Mouse (Mus musculus): ENCODE measurements around the gene Abat. TPM values are rescaled to one million over a fixed set of nuclear protein-coding genes. Genes with fewer than 3 reads are reported as not detected.

Abat gene
- polyA plus RNA-seq, 1 experiment from 2014 or later, result 30.2 TPM

DNA sequence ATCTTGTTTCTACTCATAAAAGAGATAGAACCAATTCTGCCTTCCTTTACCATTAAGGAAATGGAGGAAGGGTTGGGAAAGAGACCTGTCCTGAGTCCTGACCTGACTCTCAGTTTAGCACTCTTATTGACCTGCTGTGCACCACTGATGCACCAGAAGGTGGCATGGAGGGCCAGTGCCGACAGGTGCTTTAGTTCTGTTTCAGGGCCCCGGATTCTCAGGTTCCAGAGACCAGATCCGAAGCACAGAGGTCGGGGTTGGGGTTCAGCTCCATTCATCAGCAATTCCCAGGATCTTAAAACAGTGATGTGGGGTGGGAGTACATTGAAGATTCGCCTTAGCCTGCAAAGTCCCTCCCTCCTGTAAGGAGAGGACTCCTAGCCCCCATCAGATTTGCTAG lies 399 bp upstream of the Abat start:
- Histone ChIP-seq H3K9me3 (replicated peaks) (no peaks in the 10 kb centered on the region), H3K4me3 (replicated peaks) (peak overlapping the region; percentile 55; the same call in 1 of the 2 replicates), H3K4me2 (peak overlapping the region; percentile 50), H3K4me1 (replicated peaks) (peaks cover 5% of the 10 kb centered on the region; the same call in 1 of the 2 replicates), H3K27me3 (peaks cover 35% of the 10 kb centered on the region), H3K9ac (no peak overlapping the region), H3K36me3 (replicated peaks) (no peaks in the 10 kb centered on the region), H3K27ac (replicated peaks) (no peak overlapping the region)
- 4% methylated on average over 5 of the region's 5 CpGs for WGBS (ENCODE audit: insufficient replicate concordance)
- peak; percentile 28; the same call in 1 of the 2 replicates for ATAC-seq (ENCODE audit: insufficient read depth)

DNA sequence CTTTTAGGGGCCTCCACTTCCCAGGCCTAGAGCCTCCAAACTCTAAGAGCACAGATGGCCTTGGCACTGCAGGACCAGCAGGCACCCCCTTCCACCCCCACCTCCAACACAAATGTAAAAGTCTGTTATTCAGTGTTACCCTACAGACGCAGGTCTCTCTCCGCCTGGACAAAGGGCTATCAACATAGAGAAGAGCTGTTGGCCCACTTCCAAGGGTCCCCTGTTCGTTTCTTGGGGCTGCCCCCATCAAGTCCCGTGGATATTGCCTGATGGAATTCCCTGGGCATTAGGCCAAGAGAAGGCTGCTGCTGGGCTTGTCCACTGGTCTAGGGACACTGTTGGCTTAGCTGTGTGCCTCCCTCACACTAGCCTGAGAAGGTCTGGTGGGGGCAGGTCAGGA lies 951 bp downstream of the Abat start:
- WGBS (ENCODE audit: insufficient replicate concordance), result 46% methylated on average over 4 of the region's 4 CpGs
- H3K27ac ChIP-seq (replicated peaks), result no peak overlapping the region
- H3K36me3 ChIP-seq (replicated peaks), result no peaks in the 10 kb centered on the region
- no peak for ATAC-seq (ENCODE audit: insufficient read depth)
- H3K4me1 ChIP-seq (replicated peaks), result peaks cover 5% of the 10 kb centered on the region; the same call in 1 of the 2 replicates
- no peaks in the 10 kb centered on the region for H3K9me3 ChIP-seq (replicated peaks)
- H3K4me3 ChIP-seq (replicated peaks), result peak overlapping the region; percentile 55
- H3K4me2 ChIP-seq, result peak overlapping the region; percentile 50
- peaks cover 35% of the 10 kb centered on the region for H3K27me3 ChIP-seq
- no peak overlapping the region for H3K9ac ChIP-seq

DNA sequence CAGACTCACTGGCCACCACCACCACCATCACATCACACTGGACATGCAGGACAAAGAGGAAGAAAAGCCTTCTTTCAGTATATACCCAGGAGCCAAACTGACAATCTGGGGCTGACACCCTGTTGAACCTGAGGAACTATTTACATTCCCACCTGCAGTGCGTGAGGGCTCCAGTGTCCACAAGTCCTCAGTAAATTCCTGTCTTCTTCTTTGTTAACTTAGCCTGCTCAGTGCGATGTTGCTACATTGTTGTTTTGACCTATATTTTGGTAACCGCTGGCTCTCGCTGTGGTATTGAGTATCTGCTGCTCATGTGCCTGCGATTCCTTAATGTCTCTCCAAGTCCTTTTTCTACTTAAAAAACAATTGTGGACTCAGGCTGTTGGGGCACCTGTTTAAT lies 7.3 kb downstream of the Abat start:
- ATAC-seq (ENCODE audit: insufficient read depth), result peak; percentile 31; the same call in 1 of the 2 replicates
- H3K9me3 ChIP-seq (replicated peaks), result no peaks in the 10 kb centered on the region
- H3K36me3 ChIP-seq (replicated peaks), result no peaks in the 10 kb centered on the region
- no peak overlapping the region for H3K9ac ChIP-seq
- H3K4me2 ChIP-seq, result no peak overlapping the region
- peaks cover 25% of the 10 kb centered on the region for H3K4me1 ChIP-seq (replicated peaks)
- no peak overlapping the region for H3K4me3 ChIP-seq (replicated peaks)
- no peaks in the 10 kb centered on the region for H3K27me3 ChIP-seq
- WGBS (ENCODE audit: insufficient replicate concordance), result 59% methylated on average over 5 of the region's 5 CpGs
- H3K27ac ChIP-seq (replicated peaks), result no peak overlapping the region

DNA sequence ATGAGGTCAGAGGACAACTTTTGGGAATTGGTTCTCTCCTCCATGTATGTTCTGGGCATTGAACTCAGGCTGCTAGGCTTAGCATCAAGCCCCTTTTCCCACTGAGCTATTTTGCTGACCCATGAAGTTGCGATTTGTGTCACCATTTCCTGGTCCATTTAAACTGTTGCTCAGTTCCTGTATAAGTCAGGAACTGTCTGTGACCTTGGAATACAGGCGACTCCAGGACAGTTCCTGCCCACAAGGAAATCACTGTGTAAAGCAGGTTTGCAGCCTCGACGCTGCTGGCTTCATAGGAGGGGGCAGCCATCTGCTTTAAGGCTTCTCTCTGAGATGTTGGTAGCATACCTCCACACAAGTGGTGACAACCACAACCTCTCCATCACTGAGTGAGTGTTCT lies 8.1 kb downstream of the Abat start:
- ATAC-seq (ENCODE audit: insufficient read depth), result no peak

DNA sequence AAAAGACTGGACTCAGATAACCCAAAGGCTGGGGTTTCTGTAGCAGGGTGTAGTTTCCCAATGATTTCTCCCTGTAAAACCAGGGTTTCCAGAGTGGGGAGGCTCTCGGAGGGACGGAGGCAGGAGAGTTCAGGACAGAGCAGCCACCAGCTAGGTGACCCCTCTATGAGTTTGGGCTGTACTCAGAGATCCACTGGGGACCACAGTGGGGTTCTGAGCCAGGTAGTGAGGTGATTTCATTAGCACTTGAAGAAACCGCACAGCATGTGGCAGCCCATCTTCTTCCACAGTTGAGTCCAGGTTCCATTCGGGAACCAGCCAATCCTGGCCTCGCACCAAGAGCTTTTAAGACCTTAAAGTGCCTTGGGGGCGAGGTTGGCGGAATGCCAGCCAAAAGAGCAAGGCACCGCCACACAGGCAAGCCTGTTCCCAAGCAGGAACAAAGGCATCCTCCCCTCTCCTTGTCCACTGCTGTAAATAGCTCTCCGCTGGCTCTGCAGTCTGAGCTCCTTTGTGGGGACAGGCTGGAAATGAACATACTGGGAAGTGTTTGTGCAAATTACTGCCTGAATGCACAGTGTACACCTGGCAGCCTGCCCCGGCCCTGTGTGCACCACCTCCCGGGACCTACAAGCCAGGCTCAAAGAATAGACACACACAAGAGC lies 10.4 kb downstream of the Abat start:
- no peaks in the 10 kb centered on the region for H3K27me3 ChIP-seq
- no peak overlapping the region for H3K4me2 ChIP-seq
- H3K4me3 ChIP-seq (replicated peaks), result no peak overlapping the region
- H3K4me1 ChIP-seq (replicated peaks), result peaks cover 29% of the 10 kb centered on the region
- no peaks in the 10 kb centered on the region for H3K9me3 ChIP-seq (replicated peaks)
- no peak overlapping the region for H3K9ac ChIP-seq
- 0 out of 2 replicates have a peak, but pooled peaks have one; percentile 14 for ATAC-seq (ENCODE audit: insufficient read depth)
- 49% methylated on average over 11 of the region's 11 CpGs for WGBS (ENCODE audit: insufficient replicate concordance)
- 0 out of 2 replicates have a peak overlapping the region, but pooled peaks have one; percentile 25 for H3K27ac ChIP-seq (replicated peaks)
- H3K36me3 ChIP-seq (replicated peaks), result no peaks in the 10 kb centered on the region

More for the DNA sequence above, 8.1 kb downstream of the Abat start:
- WGBS (ENCODE audit: insufficient replicate concordance), result 37% methylated on average over 4 of the region's 4 CpGs
- H3K9me3 ChIP-seq (replicated peaks), result no peaks in the 10 kb centered on the region
- H3K36me3 ChIP-seq (replicated peaks), result no peaks in the 10 kb centered on the region
- H3K27me3 ChIP-seq, result no peaks in the 10 kb centered on the region
- H3K4me1 ChIP-seq (replicated peaks), result peaks cover 29% of the 10 kb centered on the region
- no peak overlapping the region for H3K27ac ChIP-seq (replicated peaks)
- no peak overlapping the region for H3K4me2 ChIP-seq
- no peak overlapping the region for H3K9ac ChIP-seq
- no peak overlapping the region for H3K4me3 ChIP-seq (replicated peaks)

DNA sequence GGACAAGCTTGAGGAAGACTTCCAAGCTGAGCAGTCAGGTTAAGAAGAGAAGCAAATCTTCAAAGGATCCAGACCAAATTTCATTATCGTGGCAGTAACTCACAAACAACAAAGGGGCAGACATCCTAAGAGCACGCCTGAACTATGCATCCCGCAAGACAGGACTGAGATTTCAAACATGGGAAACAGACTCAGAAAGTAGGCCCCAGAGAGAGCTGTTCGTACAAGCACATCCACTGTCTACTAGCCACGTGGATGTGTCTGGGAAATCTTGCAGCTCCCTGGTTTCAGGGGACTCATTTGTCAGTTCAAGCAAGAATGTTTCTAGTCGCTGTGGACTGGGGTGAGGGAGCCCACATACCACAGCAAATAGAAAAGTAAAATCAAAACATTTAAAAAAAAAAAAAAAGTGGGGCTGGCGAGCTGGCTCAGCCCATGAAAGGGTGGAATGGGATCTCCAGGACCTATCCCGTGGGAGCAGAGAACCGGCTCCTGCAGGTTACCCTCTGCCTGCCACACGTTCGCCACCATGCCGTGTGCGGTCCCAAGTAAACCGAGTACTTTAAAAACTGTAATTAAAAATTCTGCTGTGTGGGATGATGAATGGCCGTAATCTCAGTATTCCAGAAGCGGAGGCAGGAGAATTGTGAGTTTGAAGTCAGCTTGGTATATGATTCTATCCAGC lies 11.1 kb downstream of the Abat start:
- Histone ChIP-seq H3K4me2 (no peak overlapping the region), H3K4me3 (replicated peaks) (no peak overlapping the region), H3K36me3 (replicated peaks) (no peaks in the 10 kb centered on the region), H3K4me1 (replicated peaks) (peaks cover 29% of the 10 kb centered on the region), H3K27ac (replicated peaks) (no peak overlapping the region), H3K9ac (no peak overlapping the region), H3K9me3 (replicated peaks) (no peaks in the 10 kb centered on the region), H3K27me3 (no peaks in the 10 kb centered on the region)
- 68% methylated on average over 16 of the region's 16 CpGs for WGBS (ENCODE audit: insufficient replicate concordance)
- ATAC-seq (ENCODE audit: insufficient read depth), result no peak

DNA sequence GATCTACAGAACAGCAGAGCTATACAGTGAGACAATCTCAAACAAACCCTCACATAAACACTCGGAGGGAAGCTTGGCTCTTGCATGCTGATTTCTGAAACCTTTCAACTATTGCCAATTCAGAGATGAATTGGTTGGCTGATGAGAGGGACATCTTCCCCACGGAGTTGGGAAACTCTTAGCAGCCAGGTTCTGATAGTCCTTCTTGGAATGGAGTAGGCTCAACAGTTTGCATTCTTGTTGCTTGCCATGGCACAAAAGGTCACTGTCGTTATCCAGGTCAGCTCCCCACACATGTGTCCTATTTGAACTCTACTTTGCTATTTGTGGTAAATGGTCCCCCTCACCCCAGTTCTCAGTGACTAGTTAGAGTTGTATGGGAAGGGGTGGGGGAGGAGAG lies 12.1 kb downstream of the Abat start:
- Histone ChIP-seq H3K4me2 (no peak overlapping the region), H3K4me3 (replicated peaks) (no peak overlapping the region), H3K9me3 (replicated peaks) (no peaks in the 10 kb centered on the region), H3K27ac (replicated peaks) (peak overlapping the region; percentile 22), H3K27me3 (no peaks in the 10 kb centered on the region), H3K4me1 (replicated peaks) (peaks cover 31% of the 10 kb centered on the region), H3K36me3 (replicated peaks) (no peaks in the 10 kb centered on the region), H3K9ac (no peak overlapping the region)
- 36% methylated on average over 3 of the region's 3 CpGs for WGBS (ENCODE audit: insufficient replicate concordance)
- no peak for ATAC-seq (ENCODE audit: insufficient read depth)

DNA sequence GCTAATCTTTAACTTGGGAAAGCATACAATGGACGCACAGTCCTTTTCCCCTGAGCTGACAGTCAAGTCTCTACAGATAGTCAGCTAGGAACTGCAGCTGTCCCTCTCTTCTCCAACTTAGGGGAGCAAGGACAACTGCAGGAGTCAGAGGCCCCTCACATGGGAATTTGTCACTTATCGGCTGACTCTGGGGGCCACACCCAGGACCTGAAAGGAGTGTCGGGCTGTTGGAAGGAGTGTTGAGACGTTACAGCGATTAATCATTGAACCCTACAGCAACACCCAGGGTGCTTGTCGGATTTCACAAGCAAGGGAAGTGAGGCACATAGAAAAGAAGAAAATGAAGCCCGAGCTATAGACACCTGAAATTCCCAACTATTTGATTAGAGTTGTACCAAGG lies 12.6 kb downstream of the Abat start:
- no peaks in the 10 kb centered on the region for H3K9me3 ChIP-seq (replicated peaks)
- 34% methylated on average over 7 of the region's 7 CpGs for WGBS (ENCODE audit: insufficient replicate concordance)
- peaks cover 31% of the 10 kb centered on the region for H3K4me1 ChIP-seq (replicated peaks)
- no peak overlapping the region for H3K4me3 ChIP-seq (replicated peaks)
- no peak overlapping the region for H3K4me2 ChIP-seq
- peak overlapping the region; percentile 22 for H3K27ac ChIP-seq (replicated peaks)
- ATAC-seq (ENCODE audit: insufficient read depth), result no peak
- no peaks in the 10 kb centered on the region for H3K36me3 ChIP-seq (replicated peaks)
- no peaks in the 10 kb centered on the region for H3K27me3 ChIP-seq
- no peak overlapping the region for H3K9ac ChIP-seq

DNA sequence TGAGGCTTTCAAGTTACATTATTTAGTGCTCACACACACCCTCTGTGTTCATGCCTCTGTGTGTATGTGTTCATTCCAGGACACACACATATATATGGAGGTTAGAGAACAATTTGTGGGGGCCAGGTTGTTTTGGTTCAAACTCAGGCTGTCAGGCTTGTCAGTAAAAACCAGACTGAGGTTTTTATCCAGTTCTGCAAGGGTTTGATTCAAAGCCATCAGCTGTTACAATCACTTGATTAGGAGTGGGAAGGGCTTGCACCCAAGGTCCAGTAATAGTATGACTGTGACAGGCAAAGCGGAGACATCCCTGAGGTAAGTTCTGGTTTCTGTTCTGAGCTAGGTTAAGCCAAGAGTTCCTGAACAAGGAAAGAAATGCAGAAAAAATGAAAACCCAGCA lies 16.2 kb downstream of the Abat start:
- no peaks in the 10 kb centered on the region for H3K27me3 ChIP-seq
- H3K4me1 ChIP-seq (replicated peaks), result peaks cover 13% of the 10 kb centered on the region
- 67% methylated on average over 1 of the region's 1 CpGs for WGBS (ENCODE audit: insufficient replicate concordance)
- no peak overlapping the region for H3K4me3 ChIP-seq (replicated peaks)
- H3K9ac ChIP-seq, result no peak overlapping the region
- ATAC-seq (ENCODE audit: insufficient read depth), result no peak
- no peak overlapping the region for H3K27ac ChIP-seq (replicated peaks)
- H3K4me2 ChIP-seq, result no peak overlapping the region
- no peaks in the 10 kb centered on the region for H3K9me3 ChIP-seq (replicated peaks)
- H3K36me3 ChIP-seq (replicated peaks), result no peaks in the 10 kb centered on the region

DNA sequence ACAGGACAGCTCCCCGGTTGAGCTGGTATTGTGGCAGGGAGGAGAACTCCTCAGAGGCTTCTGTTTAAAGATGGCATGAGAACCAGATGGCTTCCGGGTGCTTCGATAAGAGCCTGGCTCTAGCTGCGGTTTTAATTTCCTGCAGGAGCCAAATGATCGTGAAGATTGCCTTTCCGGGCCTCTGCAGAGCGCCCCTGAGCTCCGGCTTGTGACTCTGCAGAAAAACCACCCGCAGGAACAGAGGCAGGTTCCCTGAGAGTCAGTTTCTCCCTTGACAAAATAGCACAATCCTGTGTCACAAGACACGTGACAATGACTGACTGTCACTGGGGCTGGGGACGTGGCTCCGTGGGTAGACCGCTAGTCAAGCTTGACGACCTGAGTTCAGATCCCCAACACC lies 16.8 kb downstream of the Abat start:
- no peak; the same call in 1 of the 2 replicates for ATAC-seq (ENCODE audit: insufficient read depth)
- no peak overlapping the region for H3K4me3 ChIP-seq (replicated peaks)
- no peak overlapping the region for H3K4me2 ChIP-seq
- no peak overlapping the region for H3K27ac ChIP-seq (replicated peaks)
- 60% methylated on average over 14 of the region's 14 CpGs for WGBS (ENCODE audit: insufficient replicate concordance)
- no peak overlapping the region for H3K9ac ChIP-seq
- H3K36me3 ChIP-seq (replicated peaks), result no peaks in the 10 kb centered on the region
- H3K4me1 ChIP-seq (replicated peaks), result peaks cover 7% of the 10 kb centered on the region
- no peaks in the 10 kb centered on the region for H3K9me3 ChIP-seq (replicated peaks)
- H3K27me3 ChIP-seq, result no peaks in the 10 kb centered on the region

DNA sequence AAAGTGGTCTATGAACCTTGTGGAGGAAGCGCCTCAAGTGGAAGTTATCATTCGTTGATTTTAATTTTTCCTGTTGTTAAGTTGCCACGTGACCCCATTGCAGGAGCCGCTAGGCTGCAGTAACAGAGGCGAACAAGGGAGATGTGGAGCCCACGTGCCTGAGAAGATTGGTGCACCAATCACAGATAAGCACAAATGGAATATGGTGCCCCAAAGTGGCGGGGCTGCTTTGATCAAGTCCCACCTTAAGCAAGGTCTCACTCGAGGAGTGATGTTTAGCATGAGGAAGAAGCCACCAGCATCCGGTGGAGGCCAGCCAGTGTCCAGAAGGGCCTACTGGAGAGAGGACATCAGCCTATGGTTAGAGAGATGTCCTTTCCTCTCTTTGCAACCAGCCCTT lies 19.2 kb downstream of the Abat start:
- Histone ChIP-seq H3K36me3 (replicated peaks) (no peaks in the 10 kb centered on the region), H3K9ac (no peak overlapping the region), H3K27me3 (no peaks in the 10 kb centered on the region), H3K4me2 (no peak overlapping the region), H3K4me1 (replicated peaks) (peaks cover 4% of the 10 kb centered on the region; the same call in 1 of the 2 replicates), H3K9me3 (replicated peaks) (no peaks in the 10 kb centered on the region), H3K27ac (replicated peaks) (no peak overlapping the region), H3K4me3 (replicated peaks) (no peak overlapping the region)
- ATAC-seq (ENCODE audit: insufficient read depth), result no peak
- WGBS (ENCODE audit: insufficient replicate concordance), result 61% methylated on average over 9 of the region's 9 CpGs

Data from liver, embryonic 15.5 days (tissue).